Mouse (Mus musculus) embryonic facial prominence, embryonic 14.5 days (tissue): ENCODE measurements around the gene Tgm1. TPM values are rescaled to one million over a fixed set of nuclear protein-coding genes. Genes with fewer than 3 reads are reported as not detected.
A peak's percentile ranks its signal among the peaks of the same experiment; 100 is the strongest.

Experiments
- ATAC-seq: fragments of 200-750 bp; cut with Nextera tagmentation; 2 replicates; pipeline ENCODE4 v1.8.0; 2017; ENCODE audit warnings: low read depth, moderate number of reproducible peaks, moderate TSS enrichment
- DNase-seq: peaks from one replicate; pipeline ENCODE4 v3.0.0-alpha.2; 2015; ENCODE audit warnings: low spot score
- H3K27ac ChIP-seq: fragments of 300-500 bp; sonication (generic); replicated peaks from 2 replicates; pipeline ENCODE4 v1.5.1; 2014; ENCODE audit warnings: low read depth, mild to moderate bottlenecking, low read length, moderate library complexity
- H3K27me3 ChIP-seq: fragments of 300-500 bp; sonication (generic); replicated peaks from 2 replicates; pipeline ENCODE4 v1.6.1; 2014; ENCODE audit warnings: low read length; ENCODE audit not compliant: control insufficient read depth, insufficient read depth
- H3K36me3 ChIP-seq: fragments of 300-500 bp; sonication (generic); 2 replicates; pipeline ENCODE4 v1.6.1; 2014; ENCODE audit warnings: low read length, mixed read lengths; ENCODE audit not compliant: control insufficient read depth, insufficient read depth
- H3K4me1 ChIP-seq: fragments of 300-500 bp; sonication (generic); 2 replicates; pipeline ENCODE4 v1.6.1; 2014; ENCODE audit warnings: antibody characterized with exemption, low read length; ENCODE audit not compliant: control insufficient read depth, insufficient read depth
- H3K4me2 ChIP-seq: fragments of 300-500 bp; sonication (generic); 2 replicates; pipeline ENCODE4 v1.6.1; 2014; ENCODE audit warnings: low read depth, mild to moderate bottlenecking, low read length, moderate library complexity, mixed read lengths
- H3K4me3 ChIP-seq: fragments of 300-500 bp; sonication (generic); 2 replicates; pipeline ENCODE4 v1.5.1; 2014; ENCODE audit warnings: low read depth, mild to moderate bottlenecking, low read length
- H3K9ac ChIP-seq: fragments of 300-500 bp; sonication (generic); 2 replicates; pipeline ENCODE4 v1.6.1; 2014; ENCODE audit warnings: low read depth, mild to moderate bottlenecking, low read length, moderate library complexity, mixed read lengths
- H3K9me3 ChIP-seq: fragments of 300-500 bp; sonication (generic); 2 replicates; pipeline ENCODE4 v1.6.1; 2016; ENCODE audit warnings: low read length; ENCODE audit not compliant: control insufficient read depth
- WGBS: fragments of 180-500 bp; shearing (Covaris S2); extraction: QIAGEN DNeasy Blood & Tissue Kit; methylation state at CpG from one replicate; pipeline ENCODE4 v1.1.7; 2014; 5-methylcytosine and 5-hydroxymethylcytosine counted together
- polyA plus RNA-seq: library from polyadenylated mRNA; unstranded; fragments of >200 nt; fragmentation: Nextera tagmentation; extraction: Ambion mirVana; gene quantifications from 2 replicates; pipeline ENCODE4 v1.2.1, GENCODE M21; 2014

Tgm1 gene
- polyA plus RNA-seq, 1 experiment from 2014 or later, result 8.0 TPM

GRCm38 (mm10) chr14:55745861-55746237 is 32.1 kb upstream of the Tgm1 start:
- H3K4me2 ChIP-seq, result peak overlapping the region; percentile 91
- no peak for DNase-seq
- peak overlapping the region; percentile 53; the same call in 1 of the 2 replicates for H3K27ac ChIP-seq
- no peaks in the 10 kb centered on the region for H3K27me3 ChIP-seq
- peak overlapping the region; percentile 89 for H3K9ac ChIP-seq
- H3K4me1 ChIP-seq, result peaks cover 12% of the 10 kb centered on the region
- peaks cover 39% of the 10 kb centered on the region for H3K36me3 ChIP-seq
- no peaks in the 10 kb centered on the region for H3K9me3 ChIP-seq
- peak overlapping the region; percentile 92 for H3K4me3 ChIP-seq
- WGBS, result under 1% methylated on average over 31 of the region's 31 CpGs
- no peak for ATAC-seq

DNA sequence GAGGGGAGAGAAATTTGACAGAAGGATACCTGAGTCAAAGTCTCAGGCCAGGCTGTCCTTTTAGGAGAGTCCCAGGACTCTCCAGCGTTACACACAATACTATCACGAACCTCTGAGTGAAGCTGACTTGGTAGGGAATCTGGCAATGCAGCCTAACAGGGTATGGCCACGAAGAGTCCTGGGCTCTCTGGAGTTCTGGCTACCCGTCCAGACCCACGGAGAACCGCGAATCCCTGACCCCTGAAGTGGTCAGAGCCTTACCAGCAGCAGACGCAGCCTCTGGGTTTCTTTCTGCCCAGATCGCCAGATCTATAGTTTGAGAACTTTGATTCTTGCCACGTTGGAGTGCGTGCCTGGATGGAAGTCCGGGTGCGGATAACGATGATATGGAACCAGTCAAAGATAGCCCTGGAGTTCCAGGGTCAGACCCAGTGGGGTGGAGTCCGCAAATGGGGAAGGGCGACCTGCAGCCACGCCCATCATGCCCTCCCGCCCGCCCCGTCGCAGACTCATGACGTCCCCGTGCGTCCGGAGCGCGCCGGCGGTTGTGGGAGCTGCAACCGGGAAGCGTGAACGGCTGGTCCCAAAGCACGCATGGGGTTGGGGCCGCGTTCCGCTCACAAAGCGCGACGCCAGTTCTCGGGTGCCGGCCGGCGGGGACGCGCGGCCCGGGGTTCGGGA is 31.6 kb upstream of the Tgm1 start, which contains the start of the genes Dhrs1 and Nop9:
Gene Dhrs1 (minus strand): TSS at position 511 of the 681 bp plus-strand sequence.
Gene Nop9 (plus strand): TSS at position 514 of the 681 bp plus-strand sequence.
- ATAC-seq, result peak; percentile 91
- 3% methylated on average over 35 of the region's 48 CpGs for WGBS
- Histone ChIP-seq H3K4me1 (peaks cover 12% of the 10 kb centered on the region), H3K4me3 (peak within 1 kb of the TSS; percentile 92), H3K4me2 (peak within 1 kb of the TSS; percentile 91), H3K36me3 (peaks cover 38% of the 10 kb centered on the region), H3K27me3 (no peaks in the 10 kb centered on the region), H3K9ac (peak within 1 kb of the TSS; percentile 89), H3K9me3 (no peaks in the 10 kb centered on the region), H3K27ac (peak within 1 kb of the TSS; percentile 53; the same call in 1 of the 2 replicates)
- DNase-seq, result peak; percentile 92

GRCm38 (mm10) chr14:55743711-55744110 is 30.0 kb upstream of the Tgm1 start:
- peak; percentile 77 for ATAC-seq
- Histone ChIP-seq H3K4me3 (no peak overlapping the region), H3K9me3 (no peaks in the 10 kb centered on the region), H3K9ac (peak overlapping the region; percentile 49; the same call in 1 of the 2 replicates), H3K27ac (no peak overlapping the region), H3K27me3 (no peaks in the 10 kb centered on the region), H3K4me2 (peak overlapping the region; percentile 91), H3K36me3 (peaks cover 41% of the 10 kb centered on the region), H3K4me1 (peaks cover 12% of the 10 kb centered on the region)
- WGBS, result 16% methylated on average over 10 of the region's 10 CpGs
- DNase-seq, result peak; percentile 79

GRCm38 (mm10) chr14:55737086-55737687 is 23.5 kb upstream of the Tgm1 start:
- no peaks in the 10 kb centered on the region for H3K4me1 ChIP-seq
- H3K4me2 ChIP-seq, result no peak overlapping the region
- H3K36me3 ChIP-seq, result peaks cover 38% of the 10 kb centered on the region
- no peaks in the 10 kb centered on the region for H3K27me3 ChIP-seq
- DNase-seq (no peak), ATAC-seq (no peak)
- 83% methylated on average over 9 of the region's 9 CpGs for WGBS
- H3K4me3 ChIP-seq, result no peak overlapping the region
- no peak overlapping the region for H3K27ac ChIP-seq
- no peaks in the 10 kb centered on the region for H3K9me3 ChIP-seq
- no peak overlapping the region for H3K9ac ChIP-seq

DNA sequence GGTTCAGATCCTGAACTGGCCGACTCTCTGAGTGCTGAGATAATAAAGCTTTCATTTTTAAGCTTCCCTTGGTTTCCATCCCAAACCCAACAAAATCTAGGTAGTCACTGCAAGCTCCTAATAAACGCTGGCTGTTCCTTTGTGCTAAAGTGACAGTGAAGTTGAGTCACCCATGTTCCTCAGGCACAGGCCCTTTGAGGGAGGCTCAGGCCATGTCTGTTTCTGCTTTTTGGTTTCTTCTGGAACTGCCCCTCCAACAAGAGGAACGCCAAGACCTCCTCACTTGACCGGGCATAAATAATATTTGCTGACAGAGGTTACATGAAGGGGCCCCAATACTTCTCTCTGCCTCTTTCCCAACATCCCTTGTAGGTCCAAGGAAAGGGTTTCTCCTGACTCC is 22.0 kb upstream of the Tgm1 start:
- Histone ChIP-seq H3K4me2 (no peak overlapping the region), H3K4me1 (no peaks in the 10 kb centered on the region), H3K36me3 (peaks cover 25% of the 10 kb centered on the region), H3K4me3 (no peak overlapping the region), H3K27ac (no peak overlapping the region), H3K9me3 (no peaks in the 10 kb centered on the region), H3K9ac (no peak overlapping the region), H3K27me3 (no peaks in the 10 kb centered on the region)
- 80% methylated on average over 4 of the region's 4 CpGs for WGBS
- no peak for ATAC-seq
- no peak for DNase-seq

GRCm38 (mm10) chr14:55735334-55735733 is 21.6 kb upstream of the Tgm1 start:
- H3K4me3 ChIP-seq, result no peak overlapping the region
- H3K4me2 ChIP-seq, result no peak overlapping the region
- no peak for ATAC-seq
- 66% methylated on average over 3 of the region's 3 CpGs for WGBS
- H3K9ac ChIP-seq, result no peak overlapping the region
- peaks cover 21% of the 10 kb centered on the region for H3K36me3 ChIP-seq
- H3K27ac ChIP-seq, result no peak overlapping the region
- no peaks in the 10 kb centered on the region for H3K9me3 ChIP-seq
- no peaks in the 10 kb centered on the region for H3K4me1 ChIP-seq
- DNase-seq, result no peak
- H3K27me3 ChIP-seq, result no peaks in the 10 kb centered on the region

DNA sequence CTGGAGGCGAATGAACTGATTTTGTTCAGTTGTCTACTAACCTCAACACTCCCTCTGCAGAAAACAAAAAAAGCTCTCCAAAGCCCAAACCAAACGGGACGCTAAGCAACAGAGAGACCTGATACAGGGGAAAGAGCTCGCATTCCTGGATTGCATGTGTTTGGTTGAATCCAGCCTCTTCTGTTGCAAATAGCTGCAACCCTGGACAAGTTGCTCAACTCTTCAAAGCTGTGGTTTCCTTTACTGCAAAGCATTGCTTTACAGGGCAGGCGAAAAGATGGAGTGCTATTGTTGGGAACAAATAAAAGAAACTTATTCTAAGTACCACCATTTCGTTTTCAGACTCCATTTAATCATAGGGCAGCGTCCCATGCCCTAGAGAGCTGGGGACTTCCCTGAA is 21.1 kb upstream of the Tgm1 start:
- Histone ChIP-seq H3K4me1 (no peaks in the 10 kb centered on the region), H3K27me3 (no peaks in the 10 kb centered on the region), H3K27ac (no peak overlapping the region), H3K9ac (no peak overlapping the region), H3K4me2 (no peak overlapping the region), H3K4me3 (no peak overlapping the region), H3K36me3 (peaks cover 16% of the 10 kb centered on the region), H3K9me3 (no peaks in the 10 kb centered on the region)
- DNase-seq (no peak), ATAC-seq (no peak)
- 73% methylated on average over 7 of the region's 7 CpGs for WGBS

DNA sequence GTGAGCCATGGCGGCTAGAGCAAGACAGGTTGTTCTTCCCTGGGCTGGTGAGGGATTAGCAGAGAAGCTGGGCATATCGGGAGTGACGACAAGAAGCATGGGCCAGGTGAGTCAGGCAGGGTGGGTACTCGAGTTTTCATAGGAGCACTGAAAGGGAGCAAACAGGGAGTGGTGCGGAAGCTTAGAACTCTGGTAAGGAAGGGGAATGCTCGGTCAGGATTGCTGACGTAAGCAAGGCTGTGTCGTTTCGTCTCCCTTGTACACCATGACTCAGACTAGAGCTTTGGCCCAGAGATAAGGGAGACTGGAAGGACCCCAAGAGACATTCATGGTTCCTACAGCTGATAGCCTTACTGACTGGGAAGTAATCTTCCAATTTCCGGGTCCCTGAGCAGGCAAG is 20.2 kb upstream of the Tgm1 start:
- H3K27ac ChIP-seq, result no peak overlapping the region
- no peak for ATAC-seq
- no peak for DNase-seq
- no peaks in the 10 kb centered on the region for H3K4me1 ChIP-seq
- 78% methylated on average over 10 of the region's 10 CpGs for WGBS
- H3K4me2 ChIP-seq, result no peak overlapping the region
- no peak overlapping the region for H3K9ac ChIP-seq
- no peaks in the 10 kb centered on the region for H3K9me3 ChIP-seq
- no peaks in the 10 kb centered on the region for H3K27me3 ChIP-seq
- peaks cover 6% of the 10 kb centered on the region; the same call in 1 of the 2 replicates for H3K36me3 ChIP-seq
- no peak overlapping the region for H3K4me3 ChIP-seq
